Mouse (Mus musculus): ENCODE data around the gene Ppm1n. TPM values are rescaled to one million over a fixed set of nuclear protein-coding genes. Genes with fewer than 3 reads are reported as not detected.
A peak's percentile ranks its signal among the peaks of the same experiment; 100 is the strongest.

Ppm1n gene
- total RNA-seq, 2 experiments from 2014 or later, result 0.34 to 0.49 TPM

DNA sequence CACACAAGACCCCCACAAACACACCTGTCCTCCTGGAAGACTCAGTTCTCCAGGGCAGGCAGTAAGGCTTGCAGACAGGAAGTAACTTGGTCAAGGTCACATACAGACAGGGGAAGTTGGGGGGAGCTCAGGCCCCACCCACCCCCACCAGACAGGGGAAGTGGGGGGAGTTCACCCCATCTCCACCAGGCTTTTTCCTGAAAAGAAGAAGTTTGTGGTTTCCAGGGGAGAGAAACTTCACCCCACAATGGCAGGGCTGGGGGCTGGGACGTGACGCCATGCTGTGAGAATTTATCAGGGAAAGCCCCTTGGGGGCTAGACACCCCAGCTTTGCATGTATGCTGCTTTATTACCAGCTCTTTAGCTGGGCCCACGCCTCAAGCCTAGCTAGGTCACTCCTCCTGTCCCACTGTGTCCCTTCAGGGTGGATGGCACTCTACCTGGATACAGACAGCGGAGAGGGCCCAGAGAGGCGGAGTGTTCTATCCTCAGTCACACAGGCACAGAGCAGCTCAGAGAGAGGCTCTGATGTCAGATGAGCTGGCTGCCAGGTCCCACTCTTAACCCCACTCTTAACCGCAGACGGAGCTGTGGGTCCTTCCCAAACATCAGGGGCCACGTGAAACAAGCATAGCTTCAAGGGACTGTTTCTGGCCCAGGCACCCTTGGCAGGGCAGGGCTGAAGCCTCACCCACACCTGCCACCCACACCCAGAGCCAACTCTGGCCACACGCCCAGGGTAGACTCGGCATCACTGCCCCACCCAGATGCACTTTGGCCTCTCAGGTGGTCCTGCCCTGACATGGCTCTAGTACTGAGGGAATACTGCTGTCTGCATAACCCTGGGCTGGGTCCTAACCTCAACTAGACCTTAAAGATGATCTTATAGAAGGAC, 13.7 kb downstream of the Ppm1n start:
- peak in 1 of 2 experiments; percentile 30 for DNase-seq (ENCODE audit: extremely low spot score in 1 of 2, low spot score in 2 of 2)
- intact Hi-C loops (cut with DNase I), result no loop called here

DNA sequence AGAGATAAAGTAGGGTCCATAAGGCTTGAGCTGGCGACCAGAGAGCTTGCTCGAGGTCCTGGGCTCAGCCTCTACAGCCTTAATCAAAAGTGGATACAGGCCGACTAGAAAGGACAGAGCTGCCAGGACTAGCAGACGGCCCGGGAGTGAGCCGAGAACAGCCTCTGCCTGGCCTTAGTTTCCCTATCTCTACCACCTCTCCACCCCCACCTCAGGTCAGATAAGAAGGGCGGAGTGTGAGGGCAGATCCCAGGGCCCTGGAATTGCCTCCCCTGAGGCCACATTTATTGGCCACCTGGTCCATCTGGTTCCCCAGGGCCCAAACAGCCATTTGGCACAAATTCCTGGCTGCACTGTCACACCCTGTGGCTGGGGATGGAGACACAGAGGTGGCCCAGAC, 14.7 kb downstream of the Ppm1n start:
- intact Hi-C loops (cut with DNase I), result no loop called here
- DNase-seq (ENCODE audit: extremely low spot score in 1 of 2, low spot score in 2 of 2), result no peak

GRCm38 (mm10) chr7:19258336-19258735, 21.5 kb downstream of the Ppm1n start:
- DNase-seq (ENCODE audit: extremely low spot score in 1 of 2, low spot score in 2 of 2), result no peak
- intact Hi-C loops (cut with DNase I), result no loop called here

- intact Hi-C loops (cut with DNase I), result no loop called here
- DNase-seq (ENCODE audit: extremely low spot score in 1 of 2, low spot score in 2 of 2), result peak in 1 of 2 experiments; percentile 86
These were observed 22.4 kb downstream of the Ppm1n start for GRCm38 (mm10) chr7:19257390-19258022.

DNA sequence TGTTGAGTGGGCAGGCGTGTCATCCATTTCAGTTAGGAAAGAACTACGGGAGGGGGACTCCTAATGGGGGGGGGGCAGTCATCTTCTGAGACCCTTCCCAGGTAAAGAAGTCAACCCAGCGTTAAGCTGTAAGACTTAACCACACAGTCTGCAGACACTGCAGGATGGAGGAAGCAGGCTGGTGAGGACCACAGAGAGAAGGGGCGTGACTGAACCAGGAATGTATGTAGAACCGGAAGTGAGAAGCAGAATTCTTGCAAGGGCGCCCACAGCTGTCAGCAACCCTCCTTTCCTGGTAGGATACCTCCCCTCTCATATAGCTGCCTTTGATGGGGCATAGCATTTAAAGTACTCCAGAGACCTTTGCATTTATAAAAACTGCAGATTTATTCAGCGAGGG, 23.3 kb downstream of the Ppm1n start:
- DNase-seq (ENCODE audit: extremely low spot score in 1 of 2, low spot score in 2 of 2), result no peak
- intact Hi-C loops (cut with DNase I), result no loop called here

GRCm38 (mm10) chr7:19255395-19255794, 24.5 kb downstream of the Ppm1n start:
- no peak for DNase-seq (ENCODE audit: extremely low spot score in 1 of 2, low spot score in 2 of 2)
- intact Hi-C loops (cut with DNase I), result no loop called here

- no peak for DNase-seq (ENCODE audit: extremely low spot score in 1 of 2, low spot score in 2 of 2)
- intact Hi-C loops (cut with DNase I), result no loop called here
These were observed 26.4 kb downstream of the Ppm1n start for GRCm38 (mm10) chr7:19253437-19253836.

DNA sequence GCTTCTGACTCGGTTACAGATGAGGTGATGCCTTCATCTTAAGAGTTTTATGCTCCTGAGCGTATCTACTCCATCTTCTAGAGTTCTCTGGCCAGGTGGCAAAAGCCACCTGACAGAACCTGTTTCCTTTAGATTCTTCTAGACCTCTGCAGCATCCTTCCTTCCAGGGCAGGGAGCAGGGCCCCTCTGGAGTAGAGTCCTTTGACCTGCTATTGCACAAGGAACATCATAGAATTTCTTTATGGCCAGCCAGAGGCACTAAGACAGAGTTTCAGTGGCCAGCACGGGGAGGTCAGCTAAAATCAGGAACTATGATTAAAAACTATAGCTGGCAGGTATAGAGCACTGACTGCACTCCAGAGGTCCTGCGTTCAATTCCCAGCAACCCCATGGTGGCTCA, 27.8 kb downstream of the Ppm1n start:
- no peak for DNase-seq (ENCODE audit: extremely low spot score in 1 of 2, low spot score in 2 of 2)
- intact Hi-C loops (cut with DNase I), result no loop called here

GRCm38 (mm10) chr7:19247511-19247910, 32.4 kb downstream of the Ppm1n start:
- DNase-seq (ENCODE audit: extremely low spot score in 1 of 2, low spot score in 2 of 2), result no peak
- intact Hi-C loops (cut with DNase I), result no loop called here

GRCm38 (mm10) chr7:19246855-19247254, 33.0 kb downstream of the Ppm1n start:
- intact Hi-C loops (cut with DNase I), result no loop called here
- no peak for DNase-seq (ENCODE audit: extremely low spot score in 1 of 2, low spot score in 2 of 2)

DNA sequence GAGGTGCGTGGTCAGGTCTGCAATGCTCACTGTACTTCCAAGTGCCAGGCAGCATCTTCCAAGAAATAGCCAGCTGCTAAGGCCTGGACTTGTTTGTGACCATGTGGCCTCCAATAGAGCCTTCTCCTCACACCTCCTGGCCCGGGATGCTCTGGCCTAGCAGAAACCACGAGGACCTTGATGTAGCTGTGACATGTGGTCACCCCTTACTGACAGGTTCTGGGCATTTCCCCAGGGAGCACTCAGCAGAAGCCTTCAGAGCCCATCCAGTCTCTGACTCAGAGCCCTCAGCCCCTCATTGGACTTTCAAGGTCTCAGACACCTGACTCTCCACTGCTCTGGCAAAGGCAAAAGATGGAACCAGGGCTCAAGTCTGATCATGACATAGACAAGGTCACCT, 34.8 kb downstream of the Ppm1n start:
- no peak for DNase-seq (ENCODE audit: extremely low spot score in 1 of 2, low spot score in 2 of 2)
- intact Hi-C loops (cut with DNase I), result no loop called here

GRCm38 (mm10) chr7:19243858-19244257, 36.0 kb downstream of the Ppm1n start:
- intact Hi-C loops (cut with DNase I), result no loop called here
- peak in 1 of 2 experiments; percentile 53 for DNase-seq (ENCODE audit: extremely low spot score in 1 of 2, low spot score in 2 of 2)

DNA sequence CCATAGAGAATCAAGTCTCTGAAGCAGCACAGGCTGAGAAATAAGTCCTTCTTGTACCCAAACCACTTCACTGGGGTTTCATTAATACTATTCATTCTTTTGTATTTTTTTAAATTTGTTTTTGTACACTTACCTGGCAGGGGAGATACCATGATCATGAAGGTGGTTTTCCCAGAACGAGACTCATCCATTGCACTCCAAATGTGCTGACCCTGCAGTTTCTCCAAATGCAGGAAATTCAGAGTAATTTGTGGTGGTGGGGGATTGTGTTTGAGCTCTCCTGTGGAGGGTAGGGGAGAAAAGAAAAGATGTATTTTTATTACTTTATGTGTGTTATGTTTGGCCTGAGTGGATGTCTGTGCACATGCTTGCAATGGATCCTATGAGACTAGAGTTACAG, 37.9 kb downstream of the Ppm1n start:
- intact Hi-C loops (cut with DNase I), result no loop called here
- DNase-seq (ENCODE audit: extremely low spot score in 1 of 2, low spot score in 2 of 2), result no peak

- intact Hi-C loops (cut with DNase I), result no loop called here
- DNase-seq (ENCODE audit: extremely low spot score in 1 of 2, low spot score in 2 of 2), result no peak
These were observed 38.9 kb downstream of the Ppm1n start for GRCm38 (mm10) chr7:19240905-19241463.

DNA sequence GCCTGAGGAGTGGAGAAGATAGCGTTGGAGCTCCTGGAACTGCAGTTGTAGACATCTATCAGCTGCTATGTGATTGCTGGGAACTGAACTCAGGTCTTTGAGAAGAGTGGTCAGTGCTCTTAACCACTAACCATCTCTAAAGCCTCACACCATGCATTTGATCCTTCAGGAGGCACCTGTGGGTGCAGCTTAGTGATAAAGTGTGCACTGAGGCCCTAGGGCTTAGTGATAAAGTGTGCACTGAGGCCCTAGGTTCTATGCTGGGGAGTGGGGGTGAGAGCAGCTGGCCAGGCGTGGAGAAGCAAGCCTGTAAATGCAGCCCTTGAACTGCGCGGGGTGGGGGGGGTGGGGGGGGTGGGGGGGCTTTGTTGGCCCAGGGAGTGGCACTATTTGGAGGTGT, 39.9 kb downstream of the Ppm1n start:
- intact Hi-C loops (cut with DNase I), result loop anchor here (5.0 kb wide), 2 partner anchors 42 to 102 kb away; partner anchors contain the start of genes Ercc1, Ppm1n and Rtn2
- DNase-seq (ENCODE audit: extremely low spot score in 1 of 2, low spot score in 2 of 2), result no peak

DNA sequence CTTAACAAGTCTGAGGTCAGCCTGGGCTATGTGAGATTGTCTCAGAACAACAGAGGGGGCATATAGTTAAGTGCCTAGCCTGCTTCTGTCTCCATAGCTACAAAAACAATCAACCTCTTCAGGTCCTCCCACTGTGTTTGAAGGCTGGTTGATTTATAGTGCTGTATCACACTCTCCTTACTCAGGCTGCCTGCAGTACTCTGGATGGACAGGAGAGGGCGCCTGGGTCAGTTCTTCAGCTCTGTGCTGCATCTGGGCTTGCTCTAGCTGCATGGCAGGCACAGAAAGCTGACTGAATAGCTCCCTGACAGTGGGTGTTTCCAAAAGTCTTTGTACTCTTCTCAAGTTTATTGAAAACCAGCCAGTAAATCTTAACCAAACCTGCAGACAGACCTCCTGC, 40.4 kb downstream of the Ppm1n start:
- intact Hi-C loops (cut with DNase I), result loop anchor here (5.0 kb wide), 2 partner anchors 43 to 103 kb away; partner anchors contain the start of genes Ercc1, Ppm1n and Rtn2
- peak; percentile 88 to 89 for DNase-seq (ENCODE audit: extremely low spot score in 1 of 2, low spot score in 2 of 2)

DNA sequence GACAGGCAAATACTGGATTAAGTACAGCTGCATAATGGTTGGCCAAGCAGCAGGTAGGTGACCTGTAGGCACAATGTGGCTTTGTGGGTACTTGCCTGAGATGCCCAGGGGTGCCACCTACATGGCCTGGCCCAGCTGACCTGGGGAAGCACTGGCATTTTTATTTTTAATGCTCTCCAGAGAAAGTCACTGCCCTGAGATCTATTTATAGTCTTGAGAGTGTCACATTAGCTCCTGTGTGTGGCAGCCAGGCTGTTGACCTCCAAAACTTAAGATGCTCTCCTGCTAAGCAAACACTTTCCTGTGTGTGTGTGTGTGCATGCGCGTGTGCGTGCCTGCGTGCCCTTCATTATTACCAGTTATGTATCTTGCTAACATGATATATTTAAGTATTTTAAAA, 41.5 kb downstream of the Ppm1n start:
- DNase-seq (ENCODE audit: extremely low spot score in 1 of 2, low spot score in 2 of 2), result no peak
- intact Hi-C loops (cut with DNase I), result loop anchor here (5.0 kb wide), 2 partner anchors 44 to 104 kb away; partner anchors contain the start of genes Ercc1, Ppm1n and Rtn2

- intact Hi-C loops (cut with DNase I), result loop anchor here (5.0 kb wide), 2 partner anchors 46 to 106 kb away; partner anchors contain the start of genes Ercc1, Ppm1n and Rtn2
- peak in 1 of 2 experiments; percentile 30 for DNase-seq (ENCODE audit: extremely low spot score in 1 of 2, low spot score in 2 of 2)
These were observed 43.5 kb downstream of the Ppm1n start for GRCm38 (mm10) chr7:19236411-19236810.

GRCm38 (mm10) chr7:19235092-19235671, 44.7 kb downstream of the Ppm1n start:
- DNase-seq (ENCODE audit: extremely low spot score in 1 of 2, low spot score in 2 of 2), result no peak
- intact Hi-C loops (cut with DNase I), result loop anchor here (5.0 kb wide), 2 partner anchors 47 to 107 kb away; partner anchors contain the start of genes Ercc1, Ppm1n and Rtn2
